Mouse (Mus musculus): ENCODE results near the gene Slc4a1.

Slc4a1 gene

GRCm38 (mm10) chr11:102375196-102376173 is 9.5 kb upstream of the Slc4a1 start:
- no peak for DNase-seq (ENCODE audit: low spot score in 2 of 2)

GRCm38 (mm10) chr11:102374108-102374725 is 8.2 kb upstream of the Slc4a1 start:
- DNase-seq (ENCODE audit: low spot score in 2 of 2), result no peak

- DNase-seq (ENCODE audit: low spot score in 2 of 2), result no peak
These were observed 7.6 kb upstream of the Slc4a1 start for GRCm38 (mm10) chr11:102373646-102374045.

- DNase-seq (ENCODE audit: low spot score in 2 of 2), result no peak
These were observed 6.9 kb upstream of the Slc4a1 start for GRCm38 (mm10) chr11:102372936-102373335.

GRCm38 (mm10) chr11:102371926-102372685 is 6.1 kb upstream of the Slc4a1 start:
- no peak for DNase-seq (ENCODE audit: low spot score in 2 of 2)

- DNase-seq (ENCODE audit: low spot score in 2 of 2), result no peak
These were observed 4.3 kb upstream of the Slc4a1 start for GRCm38 (mm10) chr11:102370285-102370684.

- no peak for DNase-seq (ENCODE audit: low spot score in 2 of 2)
These were observed 3.3 kb upstream of the Slc4a1 start for GRCm38 (mm10) chr11:102369263-102369662.

GRCm38 (mm10) chr11:102368347-102368746 is 2.3 kb upstream of the Slc4a1 start:
- no peak for DNase-seq (ENCODE audit: low spot score in 2 of 2)

GRCm38 (mm10) chr11:102367504-102368280 is 1.7 kb upstream of the Slc4a1 start:
- DNase-seq (ENCODE audit: low spot score in 2 of 2), result no peak

DNA sequence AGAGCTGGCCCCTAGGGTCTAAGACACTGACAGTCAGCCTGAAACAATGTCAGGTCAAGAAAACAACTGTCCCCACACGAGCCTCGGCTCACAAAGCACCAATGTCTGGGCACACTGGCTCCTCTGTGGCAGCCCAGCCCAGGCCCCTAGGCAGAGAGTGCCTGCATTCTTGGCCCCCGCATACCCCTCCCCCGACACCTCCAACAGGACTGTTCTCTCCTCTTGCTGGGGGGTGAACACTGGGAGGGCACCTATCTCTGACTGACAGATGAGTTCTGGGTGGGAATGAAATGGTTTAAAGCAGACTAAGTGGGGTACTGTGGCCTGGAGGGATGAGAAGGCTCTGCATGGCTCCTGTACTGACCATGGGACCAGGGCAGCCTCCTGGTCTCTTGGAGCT is 304 bp downstream of the Slc4a1 start:
- no peak for DNase-seq (ENCODE audit: low spot score in 2 of 2)

DNA sequence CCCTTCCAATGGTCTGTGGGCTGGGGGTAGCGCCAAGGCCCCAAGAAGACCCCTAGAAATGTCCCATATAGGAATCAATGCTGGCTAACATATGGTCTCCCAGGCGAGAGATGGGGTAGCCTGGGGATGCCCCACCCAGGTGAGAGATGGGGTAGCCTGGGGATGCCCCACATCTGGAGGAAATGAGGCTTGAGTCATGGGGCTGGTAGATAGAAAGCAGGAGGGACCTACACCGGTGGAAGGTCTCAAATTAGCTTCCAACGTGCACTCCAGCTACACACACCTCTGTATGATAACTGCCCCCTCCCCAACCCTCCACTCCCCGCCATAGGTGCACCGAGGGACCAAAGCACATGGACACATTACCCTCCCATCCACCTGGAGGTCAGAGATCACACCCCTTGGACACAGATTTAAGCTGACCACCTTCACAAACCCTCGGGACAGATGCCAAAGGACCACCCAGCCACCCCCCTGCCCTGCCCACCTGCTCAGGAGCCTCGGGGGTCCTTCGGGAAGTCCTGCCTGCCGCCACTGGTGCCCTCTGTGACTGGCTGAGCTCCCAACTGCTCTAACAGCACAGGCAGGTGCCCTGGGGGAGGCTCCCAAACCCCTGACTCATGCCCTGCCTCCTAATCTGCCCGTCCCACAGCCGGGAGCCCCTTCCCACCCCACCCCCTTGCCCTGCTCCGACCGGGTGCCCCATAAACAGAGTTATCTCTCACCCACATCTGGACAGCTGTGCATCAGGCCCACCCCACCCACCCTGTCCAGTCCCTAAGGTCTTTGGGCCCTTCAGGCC is 1.2 kb downstream of the Slc4a1 start:
- DNase-seq (ENCODE audit: low spot score in 2 of 2), result no peak

- no peak for DNase-seq (ENCODE audit: low spot score in 2 of 2)
These were observed 2.4 kb downstream of the Slc4a1 start for GRCm38 (mm10) chr11:102363623-102364022.

GRCm38 (mm10) chr11:102361776-102362495 is 4.1 kb downstream of the Slc4a1 start:
- DNase-seq (ENCODE audit: low spot score in 2 of 2), result no peak

DNA sequence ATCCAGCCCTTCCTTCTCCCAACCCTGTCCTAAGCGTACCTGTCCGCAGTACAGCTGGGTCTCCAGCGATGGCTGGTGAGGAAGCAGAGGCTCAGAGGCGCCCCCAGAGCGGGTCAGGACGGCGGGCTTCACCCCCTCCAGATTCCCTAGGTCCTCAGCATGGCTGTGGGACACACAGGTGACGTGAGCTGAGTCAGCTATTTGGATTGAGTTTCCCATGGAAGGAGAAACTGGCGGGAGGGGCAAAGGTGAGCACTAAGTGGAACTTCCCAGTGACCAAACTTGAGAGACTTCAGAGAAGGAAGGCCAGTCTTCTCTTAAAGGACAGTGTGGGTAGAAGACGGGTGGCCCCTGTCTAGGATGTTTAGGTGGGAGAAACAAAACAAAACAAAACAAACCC is 7.6 kb downstream of the Slc4a1 start:
- no peak for DNase-seq (ENCODE audit: low spot score in 2 of 2)

- DNase-seq (ENCODE audit: low spot score in 2 of 2), result no peak
These were observed 9.2 kb downstream of the Slc4a1 start for GRCm38 (mm10) chr11:102356636-102357350.

DNA sequence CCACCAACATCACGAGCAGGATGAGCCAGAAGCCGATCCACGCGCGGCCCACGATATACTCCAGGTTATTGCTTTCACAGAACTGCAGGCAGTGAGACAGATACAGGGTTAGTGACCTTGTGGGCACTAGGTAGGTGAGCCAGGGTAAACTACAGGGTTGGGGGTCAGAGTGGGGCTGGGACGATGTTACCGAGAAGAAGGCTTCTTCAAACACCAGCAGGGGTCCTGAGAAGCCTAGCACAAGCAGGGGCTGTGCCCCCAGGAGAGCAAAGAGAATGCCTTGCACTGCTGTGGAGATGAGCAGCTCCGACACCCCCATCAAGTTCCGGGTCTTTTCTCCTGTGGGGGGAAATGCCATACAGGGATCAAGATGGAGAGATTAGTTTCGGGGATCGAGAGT is 9.8 kb downstream of the Slc4a1 start:
- DNase-seq (ENCODE audit: low spot score in 2 of 2), result no peak

DNA sequence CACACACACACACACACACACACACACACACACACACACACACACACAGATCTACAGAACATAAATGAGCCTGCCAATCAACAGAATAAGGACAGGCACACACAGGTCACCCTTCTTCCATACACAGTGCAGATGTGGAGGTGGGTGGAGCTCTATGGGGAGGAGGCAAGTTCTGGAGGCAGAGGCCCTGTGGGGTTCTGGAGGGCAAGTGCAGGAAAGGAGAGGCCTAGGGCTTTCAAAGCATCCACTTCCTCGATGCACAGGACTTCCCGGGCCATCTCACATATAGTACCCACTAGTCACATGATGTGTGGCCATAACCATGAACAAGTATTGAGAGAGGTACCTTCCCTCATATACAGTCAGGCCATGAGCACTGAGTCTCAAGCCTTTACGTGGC is 10.5 kb downstream of the Slc4a1 start:
- DNase-seq (ENCODE audit: low spot score in 2 of 2), result no peak

DNA sequence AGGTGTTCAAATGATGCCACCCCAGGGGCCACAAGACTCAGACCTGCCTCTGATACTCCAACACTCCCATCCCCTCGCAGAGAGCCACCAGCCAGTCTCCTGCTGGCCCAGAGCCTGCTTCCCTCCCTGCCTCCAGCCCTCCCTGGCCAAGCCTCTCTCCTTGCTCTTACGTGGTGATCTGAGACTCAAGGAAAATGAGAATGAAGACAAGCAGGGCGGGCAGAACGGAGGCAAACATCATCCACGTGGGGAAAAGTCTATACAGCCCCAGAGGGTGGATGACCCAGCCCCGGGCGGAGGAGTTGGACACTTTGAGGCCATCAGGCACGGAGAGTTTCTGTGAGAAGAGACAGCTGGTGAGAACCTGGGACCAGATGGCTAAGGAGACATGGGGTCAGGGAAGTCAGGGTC is 13.0 kb downstream of the Slc4a1 start:
- DNase-seq (ENCODE audit: low spot score in 2 of 2), result no peak

GRCm38 (mm10) chr11:102352378-102352777 is 13.6 kb downstream of the Slc4a1 start:
- DNase-seq (ENCODE audit: low spot score in 2 of 2), result no peak
